Mouse (Mus musculus) small intestine, adult 2 months (tissue): ENCODE data around the gene Stard5. TPM values are rescaled to one million over a fixed set of nuclear protein-coding genes. Genes with fewer than 3 reads are reported as not detected.

Experiments used
- H3K27ac ChIP-seq: fragments of 200-500 bp; 2 replicates; pipeline ENCODE4 v1.5.1; 2012; ENCODE audit warnings: low read depth, low read length, control low read depth, inconsistent platforms; ENCODE audit not compliant: insufficient read depth
- H3K27me3 ChIP-seq: fragments of 200-500 bp; 2 replicates; pipeline ENCODE4 v1.6.1; 2012; ENCODE audit warnings: mild to moderate bottlenecking, moderate library complexity, low read length, inconsistent platforms; ENCODE audit not compliant: control insufficient read depth, insufficient read depth
- H3K36me3 ChIP-seq: fragments of 200-500 bp; 2 replicates; pipeline ENCODE4 v1.6.1; 2012; ENCODE audit warnings: mild to moderate bottlenecking, low read length, control low read depth, inconsistent platforms; ENCODE audit not compliant: control insufficient read depth, insufficient read depth
- H3K4me1 ChIP-seq: fragments of 200-500 bp; 2 replicates; pipeline ENCODE4 v1.6.1; 2012; ENCODE audit warnings: low read length, inconsistent platforms, mixed read lengths; ENCODE audit not compliant: control insufficient read depth, insufficient read depth, insufficient read length
- H3K4me3 ChIP-seq: fragments of 200-500 bp; 2 replicates; pipeline ENCODE4 v1.5.1; 2012; ENCODE audit warnings: low read depth, mild to moderate bottlenecking, control low read depth, inconsistent platforms, low read length, moderate library complexity
- CTCF ChIP-seq: fragments of 200-500 bp; IDR thresholded peaks from 2 replicates; pipeline ENCODE4 v1.5.1; 2012; ENCODE audit warnings: low read depth, mild to moderate bottlenecking, control low read depth, inconsistent platforms, low read length, moderate library complexity, mixed read lengths; ENCODE audit not compliant: insufficient replicate concordance, insufficient read length; ENCODE audit errors: extremely low read depth
- POLR2A ChIP-seq: fragments of 200-500 bp; IDR thresholded peaks from 2 replicates; pipeline ENCODE4 v1.6.1; 2012; ENCODE audit warnings: low read depth, mild to moderate bottlenecking, control low read depth, inconsistent platforms, low read length, moderate library complexity
- WGBS: fragments of 180-500 bp; shearing (Covaris S2); methylation state at CpG from one replicate; pipeline ENCODE4 v1.1.7; 2018; 5-methylcytosine and 5-hydroxymethylcytosine counted together
- polyA plus RNA-seq: library from polyadenylated mRNA; depleted of rRNA; stranded (reverse); fragments of >200 nt; gene quantifications from 2 replicates; pipeline ENCODE4 v1.2.3, GENCODE M21; 2012

Gene Stard5
- polyA plus RNA-seq, 1 experiment = 2.5 TPM

GRCm38 (mm10) chr7:83643581-83643980 is 11.8 kb downstream of the Stard5 start:
- H3K4me3 ChIP-seq = no peak overlapping the region
- H3K27ac ChIP-seq = no peak overlapping the region
- no peaks in the 10 kb centered on the region for H3K27me3 ChIP-seq
- peaks cover 5% of the 10 kb centered on the region; the same call in 1 of the 2 replicates for H3K4me1 ChIP-seq
- no peak for TF ChIP-seq POLR2A
- WGBS = 63% methylated on average over 6 of the region's 6 CpGs
- H3K36me3 ChIP-seq = peaks cover 27% of the 10 kb centered on the region

- 91% methylated on average over 2 of the region's 2 CpGs for WGBS
- Histone ChIP-seq H3K36me3 (peaks cover 27% of the 10 kb centered on the region), H3K4me3 (no peak overlapping the region), H3K27me3 (no peaks in the 10 kb centered on the region), H3K27ac (no peak overlapping the region), H3K4me1 (peaks cover 3% of the 10 kb centered on the region; the same call in 1 of the 2 replicates)
- TF ChIP-seq CTCF = no peak
- no peak for TF ChIP-seq POLR2A
Observed at GRCm38 (mm10) chr7:83644761-83645160, 13.0 kb downstream of the Stard5 start.

GRCm38 (mm10) chr7:83645476-83645875 is 13.7 kb downstream of the Stard5 start:
- 65% methylated on average over 5 of the region's 5 CpGs for WGBS
- H3K27ac ChIP-seq = no peak overlapping the region
- peaks cover 25% of the 10 kb centered on the region for H3K36me3 ChIP-seq
- H3K4me1 ChIP-seq = peaks cover 3% of the 10 kb centered on the region; the same call in 1 of the 2 replicates
- no peaks in the 10 kb centered on the region for H3K27me3 ChIP-seq
- H3K4me3 ChIP-seq = no peak overlapping the region
- TF ChIP-seq CTCF = no peak
- TF ChIP-seq POLR2A = no peak

- Histone ChIP-seq H3K4me3 (0 out of 2 replicates have a peak overlapping the region, but pooled peaks have one; percentile 9), H3K27ac (no peak overlapping the region)
- no peak for TF ChIP-seq CTCF
- TF ChIP-seq POLR2A = no peak
Observed at GRCm38 (mm10) chr7:83648807-83649206, 17.0 kb downstream of the Stard5 start.

GRCm38 (mm10) chr7:83650638-83651037 is 18.9 kb downstream of the Stard5 start:
- 84% methylated on average over 5 of the region's 5 CpGs for WGBS
- no peaks in the 10 kb centered on the region for H3K27me3 ChIP-seq
- H3K36me3 ChIP-seq = peaks cover 5% of the 10 kb centered on the region; the same call in 1 of the 2 replicates
- H3K27ac ChIP-seq = peak overlapping the region; percentile 48
- peaks cover 3% of the 10 kb centered on the region; the same call in 1 of the 2 replicates for H3K4me1 ChIP-seq
- no peak for TF ChIP-seq POLR2A
- TF ChIP-seq CTCF = no peak
- peak overlapping the region; percentile 19; the same call in 1 of the 2 replicates for H3K4me3 ChIP-seq

More at GRCm38 (mm10) chr7:83648807-83649206, 17.0 kb downstream of the Stard5 start:
- Histone ChIP-seq H3K27me3 (no peaks in the 10 kb centered on the region), H3K4me1 (peaks cover 3% of the 10 kb centered on the region; the same call in 1 of the 2 replicates), H3K36me3 (peaks cover 11% of the 10 kb centered on the region; the same call in 1 of the 2 replicates)
- 77% methylated on average over 7 of the region's 7 CpGs for WGBS

GRCm38 (mm10) chr7:83652498-83652897 is 20.7 kb downstream of the Stard5 start:
- TF ChIP-seq CTCF (no peak), POLR2A (no peak)
- 0 out of 2 replicates have a peak overlapping the region, but pooled peaks have one; percentile 29 for H3K27ac ChIP-seq
- peak overlapping the region; percentile 31 for H3K4me3 ChIP-seq
- 89% methylated on average over 5 of the region's 5 CpGs for WGBS
- no peaks in the 10 kb centered on the region; the same call in 1 of the 2 replicates for H3K4me1 ChIP-seq
- H3K36me3 ChIP-seq = peaks cover 2% of the 10 kb centered on the region; the same call in 1 of the 2 replicates
- H3K27me3 ChIP-seq = no peaks in the 10 kb centered on the region

GRCm38 (mm10) chr7:83653605-83654051 is 21.9 kb downstream of the Stard5 start:
- no peak overlapping the region for H3K27ac ChIP-seq
- peaks cover 4% of the 10 kb centered on the region for H3K4me1 ChIP-seq
- H3K27me3 ChIP-seq = no peaks in the 10 kb centered on the region
- peak overlapping the region; percentile 25; the same call in 1 of the 2 replicates for H3K4me3 ChIP-seq
- no peaks in the 10 kb centered on the region; the same call in 1 of the 2 replicates for H3K36me3 ChIP-seq
- WGBS = 75% methylated on average over 2 of the region's 2 CpGs
- no peak for TF ChIP-seq POLR2A
